Mouse (Mus musculus) MEL (cell line): ENCODE data around the gene Gm9.
"Not testable (repeated sequence)": the region's sequence is repeated elsewhere in the genome, so short reads cannot be mapped to it uniquely, and the experiment has no call there.

ENCODE experiments used
- EP300 ChIP-seq, 2 experiments: IDR thresholded peaks; 2 replicates each; pipeline ENCODE4 v1.6.1; 2011; ENCODE audit warnings: improper control_type of control experiment in 2 of 2, low read length in 2 of 2, low read depth in 1 of 2, mild to moderate bottlenecking in 1 of 2
- POLR2A ChIP-seq, 2 experiments: IDR thresholded peaks; 2 replicates each; pipeline ENCODE4 v1.6.1; 2011 to 2012; ENCODE audit warnings: low read length in 2 of 2, mild to moderate bottlenecking in 2 of 2, control low read depth in 1 of 2, improper control_type of control experiment in 1 of 2, low read depth in 1 of 2, moderate library complexity in 1 of 2; ENCODE audit not compliant: control insufficient read depth in 1 of 2, insufficient read depth in 1 of 2, poor library complexity in 1 of 2
- ZNF384 ChIP-seq: IDR thresholded peaks from 2 replicates; pipeline ENCODE4 v1.6.1; 2012; ENCODE audit warnings: low read depth, mild to moderate bottlenecking, inconsistent platforms, low read length, improper control_type of control experiment

GRCm38 (mm10) chrX:37249619-37250018 is 38.8 kb upstream of the Gm9 start, which contains the start of gene Rhox3a:
- TF ChIP-seq ZNF384; POLR2A (IDR thresholded peaks at IDR 0.05; ENCODE audit: control insufficient read depth in 1 of 2, insufficient read depth in 1 of 2, low read depth in 1 of 2, low read length in 2 of 2, poor library complexity in 1 of 2); EP300 (IDR thresholded peaks at IDR 0.05; ENCODE audit: low read depth in 1 of 2, low read length in 2 of 2): not testable (repeated sequence)
